Mouse (Mus musculus) embryonic facial prominence, embryonic 11.5 days (tissue): ENCODE data around the gene Fam187b. TPM values are rescaled to one million over a fixed set of nuclear protein-coding genes. Genes with fewer than 3 reads are reported as not detected.
A peak's percentile ranks its signal among the peaks of the same experiment; 100 is the strongest.

Experiments
- ATAC-seq: fragments of 200-750 bp; cut with Nextera tagmentation; replicated peaks from 2 replicates; pipeline ENCODE4 v1.8.0; 2017; ENCODE audit warnings: low read depth; ENCODE audit not compliant: insufficient number of reproducible peaks, low FRiP score, low TSS enrichment
- DNase-seq: peaks from one replicate; pipeline ENCODE4 v3.0.0-alpha.2; 2015; ENCODE audit warnings: low spot score
- H3K27ac ChIP-seq: fragments of 300-500 bp; sonication (generic); replicated peaks from 2 replicates; pipeline ENCODE4 v1.5.1; 2014; ENCODE audit warnings: mild to moderate bottlenecking, low read depth, low read length, control low read depth
- H3K27me3 ChIP-seq: fragments of 300-500 bp; sonication (generic); 2 replicates; pipeline ENCODE4 v1.6.1; 2014; ENCODE audit warnings: mild to moderate bottlenecking, low read length, moderate library complexity, mixed read lengths; ENCODE audit not compliant: control insufficient read depth, insufficient read depth
- H3K36me3 ChIP-seq: fragments of 300-500 bp; sonication (generic); replicated peaks from 2 replicates; pipeline ENCODE4 v1.6.1; 2014; ENCODE audit warnings: low read depth, mild to moderate bottlenecking, low read length, moderate library complexity, mixed read lengths; ENCODE audit not compliant: control insufficient read depth, insufficient read depth
- H3K4me1 ChIP-seq: fragments of 300-500 bp; sonication (generic); 2 replicates; pipeline ENCODE4 v1.6.1; 2014; ENCODE audit warnings: low read length, mixed read lengths; ENCODE audit not compliant: control insufficient read depth, insufficient read depth
- H3K4me2 ChIP-seq: fragments of 300-500 bp; sonication (generic); 2 replicates; pipeline ENCODE4 v1.6.1; 2014; ENCODE audit warnings: low read depth, mild to moderate bottlenecking, control low read depth, low read length, moderate library complexity
- H3K4me3 ChIP-seq: fragments of 300-500 bp; sonication (generic); 2 replicates; pipeline ENCODE4 v1.5.1; 2014; ENCODE audit warnings: low read depth, low read length, control low read depth
- H3K9ac ChIP-seq: fragments of 300-500 bp; sonication (generic); replicated peaks from 2 replicates; pipeline ENCODE4 v1.6.1; 2014; ENCODE audit warnings: mild to moderate bottlenecking, control low read depth, low read length
- H3K9me3 ChIP-seq: fragments of 300-500 bp; sonication (generic); replicated peaks from 2 replicates; pipeline ENCODE4 v1.6.1; 2016; ENCODE audit warnings: mild to moderate bottlenecking, low read length, inconsistent platforms, mixed read lengths; ENCODE audit not compliant: control insufficient read depth
- WGBS: fragments of 180-500 bp; shearing (Covaris S2); extraction: QIAGEN DNeasy Blood & Tissue Kit; methylation state at CpG from one replicate; pipeline ENCODE4 v1.1.7; 2014; 5-methylcytosine and 5-hydroxymethylcytosine counted together
- polyA plus RNA-seq: library from polyadenylated mRNA; unstranded; fragments of >200 nt; fragmentation: Nextera tagmentation; extraction: Ambion mirVana; gene quantifications from 2 replicates; pipeline ENCODE4 v1.2.1, GENCODE M21; 2014

Gene Fam187b
- polyA plus RNA-seq, 1 experiment from 2014 or later, result 1.8 TPM

DNA sequence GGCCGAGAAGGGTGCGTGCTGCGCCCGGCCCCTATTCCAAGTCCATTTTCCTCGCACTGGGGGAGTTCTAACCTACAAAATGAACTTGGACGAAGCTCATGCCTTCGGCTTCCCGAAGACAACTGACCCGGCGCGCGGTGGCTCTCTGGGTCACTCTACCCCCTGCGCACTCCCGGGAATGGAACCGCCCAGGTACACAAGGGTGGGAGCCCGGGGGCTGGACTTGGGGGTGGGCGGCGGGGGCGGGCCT, 414 bp upstream of the Fam187b start, which contains the start of gene Lsr:
TSS of gene Lsr (minus strand) at position 214 of the 250 bp plus-strand sequence.
- Histone ChIP-seq H3K27ac (no peak within 1 kb of the TSS), H3K4me3 (peak within 1 kb of the TSS; percentile 39), H3K4me2 (peak within 1 kb of the TSS; percentile 59), H3K36me3 (no peaks in the 10 kb centered on the region), H3K9ac (peak within 1 kb of the TSS; percentile 53), H3K4me1 (no peaks in the 10 kb centered on the region), H3K27me3 (peaks cover 20% of the 10 kb centered on the region), H3K9me3 (no peaks in the 10 kb centered on the region)
- 1% methylated on average over 19 of the region's 19 CpGs for WGBS
- ATAC-seq (peak; percentile 68), DNase-seq (peak; percentile 55)

DNA sequence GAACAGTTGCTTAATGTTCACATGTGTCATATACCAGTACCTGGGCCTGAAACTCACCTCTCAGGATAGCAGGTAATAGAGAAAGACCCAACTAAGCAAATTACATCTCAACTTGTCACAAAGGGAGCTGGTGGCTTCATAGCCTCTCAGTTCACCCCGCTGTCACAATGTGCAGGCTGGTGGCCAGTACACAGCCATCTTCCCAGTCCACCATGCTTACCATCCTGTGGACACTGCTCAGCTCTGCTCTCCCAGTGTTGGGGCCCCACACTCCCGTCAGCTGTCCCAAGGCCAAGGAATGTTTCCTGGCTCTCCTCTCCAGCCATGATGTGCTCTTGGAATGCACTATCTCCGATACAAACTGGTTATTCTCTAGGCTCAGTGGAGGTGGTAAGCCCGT, 8.1 kb downstream of the Fam187b start:
- Histone ChIP-seq H3K4me3 (no peak overlapping the region), H3K9ac (no peak overlapping the region), H3K4me1 (no peaks in the 10 kb centered on the region), H3K9me3 (no peaks in the 10 kb centered on the region), H3K4me2 (no peak overlapping the region), H3K36me3 (no peaks in the 10 kb centered on the region; the same call in 1 of the 2 replicates), H3K27ac (no peak overlapping the region), H3K27me3 (no peaks in the 10 kb centered on the region)
- DNase-seq (no peak), ATAC-seq (no peak)
- 91% methylated on average over 4 of the region's 4 CpGs for WGBS

DNA sequence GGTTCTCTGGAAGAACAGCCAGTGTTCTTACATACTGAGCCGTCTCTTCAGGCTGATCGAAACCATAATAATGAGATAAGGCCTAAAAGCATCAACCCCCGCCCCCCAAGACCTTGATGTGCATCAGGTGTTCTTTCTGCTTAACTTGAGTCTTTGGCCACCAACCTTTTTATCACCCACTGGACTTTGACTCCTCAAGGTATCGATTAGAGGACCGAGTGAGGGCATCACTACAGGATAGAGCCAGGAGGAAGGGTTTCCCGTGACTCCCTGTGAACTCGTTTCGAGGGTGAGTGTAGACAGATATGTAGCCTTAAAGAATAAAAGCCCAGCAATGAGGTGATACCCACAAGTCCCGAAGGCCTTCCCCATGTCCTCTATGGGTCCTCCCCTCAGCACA, 11.8 kb downstream of the Fam187b start:
- no peaks in the 10 kb centered on the region for H3K36me3 ChIP-seq
- ATAC-seq (no peak), DNase-seq (no peak)
- H3K27ac ChIP-seq, result no peak overlapping the region
- no peak overlapping the region for H3K4me3 ChIP-seq
- whole genome bisulfite sequencing, result 79% methylated on average over 9 of the region's 9 CpGs
- no peaks in the 10 kb centered on the region for H3K27me3 ChIP-seq
- H3K9ac ChIP-seq, result no peak overlapping the region
- no peaks in the 10 kb centered on the region for H3K9me3 ChIP-seq
- H3K4me1 ChIP-seq, result no peaks in the 10 kb centered on the region
- no peak overlapping the region for H3K4me2 ChIP-seq

DNA sequence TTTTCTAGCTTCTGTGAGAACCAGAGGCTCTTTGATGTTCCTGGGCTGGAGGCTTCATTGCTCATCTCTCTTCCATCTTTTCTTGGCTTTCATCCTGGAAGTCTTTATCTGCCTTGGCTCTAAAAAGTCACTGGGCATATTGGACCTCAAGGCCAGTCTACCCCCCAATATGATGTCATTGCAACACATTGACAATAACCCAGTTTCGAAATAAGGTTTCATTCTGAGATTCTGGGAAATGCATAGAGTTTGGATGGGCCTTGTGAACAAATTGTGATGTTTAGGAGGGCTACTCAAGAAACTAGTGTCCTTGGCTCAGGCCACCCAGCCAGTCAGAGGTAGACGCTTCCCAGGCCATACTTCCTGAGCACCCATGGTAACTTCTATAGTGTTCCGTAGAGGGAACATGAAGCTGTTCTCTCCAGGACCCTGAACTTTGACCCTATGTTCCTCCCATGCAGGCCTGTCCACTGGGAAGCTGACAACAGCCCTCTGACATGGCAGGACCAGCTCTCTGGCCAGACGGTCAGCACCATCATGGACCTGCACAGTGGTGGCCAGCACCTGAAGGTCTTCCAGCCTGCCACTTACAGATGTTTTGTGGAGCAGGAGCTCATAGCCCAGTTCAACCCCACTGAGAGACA, 15.1 kb downstream of the Fam187b start:
- Histone ChIP-seq H3K36me3 (no peaks in the 10 kb centered on the region), H3K27ac (no peak overlapping the region), H3K9ac (no peak overlapping the region), H3K4me3 (no peak overlapping the region), H3K9me3 (no peaks in the 10 kb centered on the region), H3K27me3 (no peaks in the 10 kb centered on the region), H3K4me2 (no peak overlapping the region), H3K4me1 (no peaks in the 10 kb centered on the region)
- WGBS, result 80% methylated on average over 4 of the region's 4 CpGs
- no peak for ATAC-seq
- no peak for DNase-seq

DNA sequence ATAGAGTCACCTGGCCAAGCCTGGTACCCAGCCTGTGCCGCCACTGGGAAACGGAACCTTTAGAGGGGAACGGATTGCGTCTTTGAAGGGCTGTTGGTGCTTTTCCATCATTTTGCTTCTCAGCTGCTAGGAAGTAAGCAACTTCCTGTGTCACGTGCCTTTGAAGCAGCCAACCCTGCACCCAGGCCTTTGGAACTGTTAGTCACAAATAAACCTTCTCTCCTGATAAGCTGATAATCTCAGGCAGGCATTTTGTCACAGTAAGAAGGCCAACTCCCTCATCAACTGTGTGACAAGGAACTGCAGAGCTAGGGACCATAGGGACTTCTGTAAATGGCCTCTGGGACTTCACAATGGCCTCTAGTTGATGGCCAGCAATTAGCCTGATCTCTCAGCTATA, 18.6 kb downstream of the Fam187b start:
- Histone ChIP-seq H3K36me3 (no peaks in the 10 kb centered on the region), H3K27ac (no peak overlapping the region), H3K9ac (no peak overlapping the region), H3K9me3 (no peaks in the 10 kb centered on the region; the same call in 1 of the 2 replicates), H3K4me2 (no peak overlapping the region), H3K4me3 (no peak overlapping the region), H3K27me3 (no peaks in the 10 kb centered on the region), H3K4me1 (no peaks in the 10 kb centered on the region)
- 82% methylated on average over 5 of the region's 5 CpGs for WGBS
- ATAC-seq, result no peak
- no peak for DNase-seq

DNA sequence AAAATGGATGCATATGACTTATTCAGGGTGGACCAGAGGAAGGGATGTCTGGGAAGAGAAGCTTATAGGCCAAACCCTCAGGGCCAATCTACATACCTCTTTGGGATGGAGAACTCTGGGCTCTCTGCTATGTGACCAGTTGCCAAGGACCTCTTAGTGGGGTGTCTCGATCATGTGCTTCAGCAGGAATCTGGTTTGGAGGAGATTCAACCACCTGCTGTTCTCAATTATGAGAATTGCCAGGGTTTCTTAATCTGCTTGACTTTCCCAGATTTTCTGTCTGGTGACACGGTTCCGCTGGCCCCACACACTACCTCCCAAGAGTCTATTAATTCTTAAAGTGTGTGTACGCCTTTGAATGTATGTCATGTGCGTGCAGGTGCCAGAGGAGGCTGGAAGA, 20.4 kb downstream of the Fam187b start:
- H3K9me3 ChIP-seq, result no peaks in the 10 kb centered on the region; the same call in 1 of the 2 replicates
- WGBS, result 87% methylated on average over 5 of the region's 5 CpGs
- H3K4me1 ChIP-seq, result no peaks in the 10 kb centered on the region
- H3K36me3 ChIP-seq, result no peaks in the 10 kb centered on the region
- H3K4me3 ChIP-seq, result no peak overlapping the region
- H3K27ac ChIP-seq, result no peak overlapping the region
- no peaks in the 10 kb centered on the region for H3K27me3 ChIP-seq
- no peak for DNase-seq
- no peak for ATAC-seq
- no peak overlapping the region for H3K4me2 ChIP-seq
- H3K9ac ChIP-seq, result no peak overlapping the region

DNA sequence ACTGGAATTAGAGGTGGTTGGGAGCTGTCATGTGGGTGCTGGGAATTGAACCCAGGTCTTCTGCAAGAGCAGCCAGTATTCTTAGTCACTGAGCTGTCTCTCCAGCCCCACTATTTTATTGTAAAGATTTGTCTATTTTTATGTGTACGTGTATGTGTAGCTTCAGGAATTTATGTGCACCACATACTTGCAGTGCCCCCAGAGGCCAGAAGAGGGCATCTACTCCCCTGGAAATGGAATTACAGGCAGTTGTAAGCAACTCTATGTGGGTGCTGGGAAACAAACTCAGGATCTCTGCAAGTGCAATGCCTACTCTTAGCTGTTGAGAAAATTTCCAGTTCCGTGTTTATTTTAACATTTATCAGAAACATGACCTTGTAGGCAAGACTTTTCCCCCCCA, 22.9 kb downstream of the Fam187b start:
- Histone ChIP-seq H3K4me2 (no peak overlapping the region), H3K4me1 (no peaks in the 10 kb centered on the region), H3K27ac (no peak overlapping the region), H3K4me3 (no peak overlapping the region), H3K27me3 (no peaks in the 10 kb centered on the region), H3K36me3 (no peaks in the 10 kb centered on the region), H3K9ac (no peak overlapping the region), H3K9me3 (no peaks in the 10 kb centered on the region; the same call in 1 of the 2 replicates)
- 91% methylated on average over 2 of the region's 2 CpGs for whole genome bisulfite sequencing
- ATAC-seq (no peak), DNase-seq (no peak)

DNA sequence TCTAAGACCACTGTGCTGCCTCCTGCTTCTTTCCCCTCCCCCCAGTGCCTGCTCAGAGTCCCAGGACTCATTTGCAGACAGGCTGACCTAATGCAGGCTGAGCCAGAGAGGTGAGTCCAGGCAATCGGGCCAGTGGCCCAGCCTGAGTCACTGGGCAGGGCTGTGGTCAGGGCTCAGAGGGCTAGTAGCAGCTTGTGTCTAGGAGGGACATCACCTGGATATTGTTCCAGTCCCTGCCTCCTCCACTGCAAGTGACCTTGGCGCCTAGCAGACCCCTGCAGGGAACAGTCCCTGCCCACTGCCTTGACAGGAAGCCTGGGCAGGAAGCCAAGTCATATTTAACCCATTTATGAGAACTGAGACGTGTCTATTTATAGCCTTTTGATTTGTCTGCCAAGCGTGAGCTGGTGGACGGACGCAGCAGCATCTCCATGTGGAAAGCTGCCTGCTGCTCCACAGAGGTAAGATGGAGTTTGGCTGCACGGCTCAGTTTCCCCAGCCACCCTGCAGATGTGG, 27.0 kb downstream of the Fam187b start:
- Histone ChIP-seq H3K27me3 (no peaks in the 10 kb centered on the region), H3K9me3 (no peaks in the 10 kb centered on the region; the same call in 1 of the 2 replicates), H3K4me1 (no peaks in the 10 kb centered on the region; the same call in 1 of the 2 replicates), H3K4me3 (no peak overlapping the region), H3K9ac (no peak overlapping the region), H3K4me2 (no peak overlapping the region), H3K27ac (no peak overlapping the region), H3K36me3 (no peaks in the 10 kb centered on the region)
- ATAC-seq, result no peak
- WGBS, result 41% methylated on average over 7 of the region's 7 CpGs
- DNase-seq, result peak; percentile 41
